Mouse (Mus musculus): ENCODE results near the gene Usp46. TPM values are rescaled to one million over a fixed set of nuclear protein-coding genes. Genes with fewer than 3 reads are reported as not detected.

Gene Usp46
- polyA plus RNA-seq, 2 experiments, result 20.0 to 39.1 TPM

- 86% methylated on average over 3 of the region's 3 CpGs for WGBS
- no peaks in the 10 kb centered on the region for H3K36me3 ChIP-seq (ENCODE audit: control insufficient read depth, insufficient read depth, low read length)
- no peak overlapping the region for H3K9ac ChIP-seq (ENCODE audit: low read depth, low read length, severe bottlenecking)
- no peak for TF ChIP-seq POLR2A (IDR thresholded peaks at IDR 0.05; ENCODE audit: borderline replicate concordance, extremely low read depth, insufficient read depth, insufficient read length)
- peaks cover 8% of the 10 kb centered on the region for H3K4me1 ChIP-seq (ENCODE audit: control insufficient read depth, insufficient read depth, low read length)
- no peak overlapping the region for H3K4me3 ChIP-seq (replicated peaks; ENCODE audit: low read length)
- no peak overlapping the region for H3K27ac ChIP-seq (replicated peaks; ENCODE audit: low read depth, low read length)
- no peaks in the 10 kb centered on the region for H3K27me3 ChIP-seq (ENCODE audit: control insufficient read depth, insufficient read depth, low read length)
- no peaks in the 10 kb centered on the region; the same call in 1 of the 2 replicates for H3K9me3 ChIP-seq (ENCODE audit: control insufficient read depth, low read length)
- no peak overlapping the region for H3K4me2 ChIP-seq (replicated peaks; ENCODE audit: low read depth, low read length, severe bottlenecking)
- ATAC-seq (ENCODE audit: low FRiP score, low read depth) (no peak), DNase-seq (ENCODE audit: low spot score) (no peak)
These were observed 115.1 kb downstream of the Usp46 start for GRCm38 (mm10) chr5:73953066-73953614.

DNA sequence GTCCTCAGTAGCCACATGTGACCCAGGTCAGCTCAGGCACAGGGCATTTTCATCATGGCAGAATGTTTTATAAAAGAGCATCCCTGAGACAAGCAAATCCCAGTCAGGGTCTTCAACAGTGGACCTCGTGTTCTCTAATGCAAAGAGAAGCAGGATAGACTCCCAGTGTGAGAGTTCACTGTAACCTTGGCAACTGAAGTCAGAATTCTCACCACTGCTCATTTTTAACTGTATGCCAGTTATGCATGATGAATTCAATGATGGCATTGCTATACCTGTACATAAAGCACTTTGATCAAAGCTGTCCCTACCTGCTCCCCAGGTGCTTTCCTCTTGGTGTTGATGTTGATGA, 116.6 kb downstream of the Usp46 start:
- H3K27me3 ChIP-seq (ENCODE audit: control insufficient read depth, insufficient read depth, low read length), result no peaks in the 10 kb centered on the region
- no peak for DNase-seq (ENCODE audit: low spot score)
- TF ChIP-seq POLR2A (IDR thresholded peaks at IDR 0.05; ENCODE audit: borderline replicate concordance, extremely low read depth, insufficient read depth, insufficient read length), result no peak
- peaks cover 8% of the 10 kb centered on the region for H3K4me1 ChIP-seq (ENCODE audit: control insufficient read depth, insufficient read depth, low read length)
- ATAC-seq (ENCODE audit: low FRiP score, low read depth), result no peak
- no peak overlapping the region for H3K4me3 ChIP-seq (replicated peaks; ENCODE audit: low read length)
- no peak overlapping the region for H3K4me2 ChIP-seq (replicated peaks; ENCODE audit: low read depth, low read length, severe bottlenecking)
- no peak overlapping the region for H3K9ac ChIP-seq (ENCODE audit: low read depth, low read length, severe bottlenecking)
- no peaks in the 10 kb centered on the region; the same call in 1 of the 2 replicates for H3K9me3 ChIP-seq (ENCODE audit: control insufficient read depth, low read length)
- WGBS, result 71% methylated on average over 1 of the region's 1 CpGs
- 0 out of 2 replicates have a peak overlapping the region, but pooled peaks have one; percentile 1 for H3K27ac ChIP-seq (replicated peaks; ENCODE audit: low read depth, low read length)
- no peaks in the 10 kb centered on the region for H3K36me3 ChIP-seq (ENCODE audit: control insufficient read depth, insufficient read depth, low read length)

DNA sequence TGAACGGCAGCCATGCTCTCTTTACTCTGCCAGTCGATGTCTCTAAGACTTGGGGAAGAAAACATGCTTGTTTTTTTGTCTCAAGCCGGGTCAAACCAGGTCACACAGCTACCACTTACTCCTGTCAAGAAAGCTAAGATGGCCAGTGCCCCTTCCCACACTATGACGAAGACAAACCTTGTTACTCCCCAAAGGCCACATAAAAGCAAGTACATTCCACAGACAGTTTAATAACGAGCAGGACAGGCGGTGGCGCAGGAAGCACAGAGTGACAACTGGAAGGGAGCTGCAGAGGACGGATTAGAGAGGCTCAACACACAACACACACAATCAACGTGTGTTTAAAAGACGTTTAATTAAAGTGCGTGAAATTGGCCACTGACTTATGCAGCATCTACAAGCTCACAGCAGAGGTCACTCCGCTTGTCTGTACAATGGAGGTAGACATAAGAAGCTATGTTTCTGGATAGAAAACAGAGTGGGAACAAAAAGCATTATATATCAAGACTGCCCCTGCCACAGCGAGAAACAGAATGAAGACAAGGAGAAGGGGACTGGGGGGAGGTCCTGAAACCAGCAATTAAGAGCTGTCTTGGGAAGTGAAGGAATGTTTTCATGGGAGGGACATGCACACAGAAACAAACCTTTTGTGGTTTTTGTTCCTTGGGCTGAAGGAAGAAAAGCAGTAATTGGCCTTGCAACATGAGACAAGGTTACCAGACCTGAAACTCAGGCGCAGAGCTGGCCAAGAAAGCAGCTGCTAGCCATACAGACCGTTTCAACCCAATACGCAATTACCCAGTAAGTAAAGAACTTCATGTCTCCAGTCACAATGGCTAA, 117.2 kb downstream of the Usp46 start:
- DNase-seq (ENCODE audit: low spot score), result no peak
- no peak for ATAC-seq (ENCODE audit: low FRiP score, low read depth)
- H3K4me1 ChIP-seq (ENCODE audit: control insufficient read depth, insufficient read depth, low read length), result peaks cover 8% of the 10 kb centered on the region
- H3K27ac ChIP-seq (replicated peaks; ENCODE audit: low read depth, low read length), result 0 out of 2 replicates have a peak overlapping the region, but pooled peaks have one; percentile 1
- no peaks in the 10 kb centered on the region for H3K36me3 ChIP-seq (ENCODE audit: control insufficient read depth, insufficient read depth, low read length)
- H3K4me3 ChIP-seq (replicated peaks; ENCODE audit: low read length), result no peak overlapping the region
- H3K9ac ChIP-seq (ENCODE audit: low read depth, low read length, severe bottlenecking), result no peak overlapping the region
- H3K4me2 ChIP-seq (replicated peaks; ENCODE audit: low read depth, low read length, severe bottlenecking), result no peak overlapping the region
- WGBS, result 41% methylated on average over 16 of the region's 16 CpGs
- TF ChIP-seq POLR2A (IDR thresholded peaks at IDR 0.05; ENCODE audit: borderline replicate concordance, extremely low read depth, insufficient read depth, insufficient read length), result no peak
- no peaks in the 10 kb centered on the region; the same call in 1 of the 2 replicates for H3K9me3 ChIP-seq (ENCODE audit: control insufficient read depth, low read length)
- no peaks in the 10 kb centered on the region for H3K27me3 ChIP-seq (ENCODE audit: control insufficient read depth, insufficient read depth, low read length)

Other genes starting within 250 kb of the Usp46 start
- 111 and 146 TPM in 2 replicates for gene Rasl11b, start 126.9 kb upstream of the Usp46 start, polyA plus RNA-seq (2012; rRNA removed)
- gene Rasl11b, start 126.9 kb upstream of the Usp46 start, polyA plus RNA-seq (2014; fragmentation: Nextera tagmentation; extraction: Ambion mirVana), result 102 and 116 TPM in 2 replicates

All from limb, embryonic 14.5 days (tissue).